Mouse (Mus musculus) midbrain, embryonic 11.5 days (tissue): ENCODE results near the gene Gm20715. TPM values are rescaled to one million over a fixed set of nuclear protein-coding genes. Genes with fewer than 3 reads are reported as not detected.
"Not testable (repeated sequence)": the region's sequence is repeated elsewhere in the genome, so short reads cannot be mapped to it uniquely, and the experiment has no call there.

Experiments used
- ATAC-seq: fragments of 200-750 bp; cut with Nextera tagmentation; 2 replicates; pipeline ENCODE4 v1.8.0; 2017; ENCODE audit warnings: moderate TSS enrichment, moderate library complexity; ENCODE audit not compliant: low FRiP score
- DNase-seq: peaks from one replicate; pipeline ENCODE4 v3.0.0; 2015; ENCODE audit warnings: low spot score; ENCODE audit errors: missing footprints
- H3K27ac ChIP-seq: fragments of 300-500 bp; sonication (generic); 2 replicates; pipeline ENCODE4 v1.5.1; 2014; ENCODE audit warnings: low read depth, low read length
- H3K27me3 ChIP-seq: fragments of 300-500 bp; sonication (generic); 2 replicates; pipeline ENCODE4 v1.6.1; 2014; ENCODE audit warnings: mild to moderate bottlenecking, low read length, moderate library complexity, mixed read lengths; ENCODE audit not compliant: control insufficient read depth, insufficient read depth
- H3K36me3 ChIP-seq: fragments of 300-500 bp; sonication (generic); 2 replicates; pipeline ENCODE4 v1.6.1; 2014; ENCODE audit warnings: mild to moderate bottlenecking, low read length, moderate library complexity, mixed read lengths; ENCODE audit not compliant: control insufficient read depth, insufficient read depth
- H3K4me1 ChIP-seq: fragments of 300-500 bp; sonication (generic); 2 replicates; pipeline ENCODE4 v1.6.1; 2014; ENCODE audit warnings: low read length; ENCODE audit not compliant: control insufficient read depth, insufficient read depth
- H3K4me2 ChIP-seq: fragments of 300-500 bp; sonication (generic); 2 replicates; pipeline ENCODE4 v1.6.1; 2014; ENCODE audit warnings: mild to moderate bottlenecking, moderate library complexity
- H3K4me3 ChIP-seq: fragments of 300-500 bp; sonication (generic); 2 replicates; pipeline ENCODE4 v1.5.1; 2014; ENCODE audit warnings: low read depth, low read length
- H3K9ac ChIP-seq: fragments of 300-500 bp; sonication (generic); 2 replicates; pipeline ENCODE4 v1.6.1; 2014; ENCODE audit warnings: low read length
- H3K9me3 ChIP-seq: fragments of 300-500 bp; sonication (generic); 2 replicates; pipeline ENCODE4 v1.6.1; 2016; ENCODE audit warnings: low read length; ENCODE audit not compliant: control insufficient read depth
- WGBS: fragments of 180-500 bp; shearing (Covaris S2); extraction: QIAGEN DNeasy Blood & Tissue Kit; methylation state at CpG from one replicate; pipeline ENCODE4 v1.1.7; 2014; 5-methylcytosine and 5-hydroxymethylcytosine counted together
- polyA plus RNA-seq: library from polyadenylated mRNA; unstranded; fragments of >200 nt; fragmentation: Nextera tagmentation; extraction: Ambion mirVana; gene quantifications from 2 replicates; pipeline ENCODE4 v1.2.1, GENCODE M21; 2014

The Gm20715 gene
- polyA plus RNA-seq, 1 experiment from 2014 or later = not detected

DNA sequence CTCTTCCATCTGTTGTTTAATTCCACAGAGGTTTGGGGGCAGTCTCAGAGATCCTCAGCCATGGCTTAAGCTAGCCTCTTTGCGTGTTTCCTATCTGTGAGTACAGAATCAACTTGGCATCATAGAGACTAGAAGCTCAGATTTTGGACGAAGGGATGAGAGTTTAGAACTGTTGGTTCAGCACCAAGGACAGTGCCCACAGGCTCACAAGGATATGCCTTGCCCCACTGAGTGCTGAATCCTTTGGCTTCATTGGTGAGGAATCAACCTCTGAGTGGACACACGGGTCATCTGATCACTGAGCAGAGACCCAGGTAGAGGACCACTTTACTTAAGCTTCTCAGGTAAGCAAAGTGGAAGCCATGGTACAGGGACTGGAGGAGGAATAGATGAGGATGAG lies 46.3 kb downstream of the Gm20715 start:
- H3K9me3 ChIP-seq = no peaks in the 10 kb centered on the region; the same call in 1 of the 2 replicates
- H3K36me3 ChIP-seq = no peaks in the 10 kb centered on the region
- ATAC-seq (no peak), DNase-seq (no peak)
- no peaks in the 10 kb centered on the region for H3K27me3 ChIP-seq
- H3K4me1 ChIP-seq = no peaks in the 10 kb centered on the region
- no peak overlapping the region for H3K4me2 ChIP-seq
- no peak overlapping the region for H3K27ac ChIP-seq
- no peak overlapping the region for H3K9ac ChIP-seq
- H3K4me3 ChIP-seq = no peak overlapping the region
- WGBS = 46% methylated on average over 3 of the region's 3 CpGs

DNA sequence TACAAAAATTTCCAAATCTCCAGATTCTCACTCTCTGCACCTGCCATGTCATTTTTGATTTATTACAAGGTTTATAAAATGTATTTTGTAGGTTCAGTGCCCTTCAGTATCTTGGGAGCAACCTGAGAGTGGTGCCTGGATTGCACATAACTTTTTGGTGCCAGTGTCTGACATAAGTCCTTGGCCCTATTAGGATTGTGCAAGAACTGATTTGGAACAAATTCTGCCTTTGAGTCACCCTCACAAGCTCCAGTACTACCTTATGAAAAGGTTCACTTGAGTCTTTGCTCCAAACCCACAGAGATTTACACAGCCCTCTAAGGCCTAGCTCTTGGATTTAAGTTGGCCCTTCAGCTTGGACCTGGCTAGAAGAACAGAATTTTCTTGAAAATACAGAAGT lies 56.9 kb downstream of the Gm20715 start, which contains the start of gene Olfr1346:
Olfr1346 (plus strand) TSS at position 151 of the 400 bp plus-strand sequence.
- Histone ChIP-seq H3K27ac (no peak within 1 kb of the TSS), H3K27me3 (no peaks in the 10 kb centered on the region), H3K36me3 (no peaks in the 10 kb centered on the region), H3K9me3 (no peaks in the 10 kb centered on the region; the same call in 1 of the 2 replicates), H3K4me3 (no peak within 1 kb of the TSS), H3K4me2 (no peak within 1 kb of the TSS), H3K9ac (no peak within 1 kb of the TSS), H3K4me1 (no peaks in the 10 kb centered on the region)
- ATAC-seq (no peak), DNase-seq (no peak)

DNA sequence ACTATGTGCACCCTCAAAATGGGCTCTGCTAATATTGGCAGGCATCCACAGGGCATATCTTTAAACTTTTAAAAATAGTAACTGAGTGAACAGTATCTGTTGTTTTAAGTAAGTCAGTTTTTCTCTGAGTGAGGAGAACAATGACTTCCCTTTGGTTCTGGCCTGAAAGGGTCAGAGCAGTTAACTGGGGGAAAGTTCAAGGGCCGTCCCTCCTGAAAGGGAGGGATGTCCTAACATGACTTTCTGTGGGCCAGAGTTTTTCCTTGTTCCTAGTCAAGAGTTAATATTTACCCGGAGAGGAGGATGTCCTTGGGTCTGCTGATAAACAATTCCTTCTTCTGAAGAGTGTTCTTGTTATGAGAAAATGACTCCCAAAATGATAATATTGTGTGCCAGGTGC lies 67.6 kb downstream of the Gm20715 start:
- WGBS = 70% methylated on average over 2 of the region's 2 CpGs
- not testable (repeated sequence) for H3K9ac ChIP-seq, H3K27ac ChIP-seq, H3K4me1 ChIP-seq, DNase-seq, ATAC-seq, H3K9me3 ChIP-seq, H3K27me3 ChIP-seq, H3K4me2 ChIP-seq, H3K4me3 ChIP-seq, H3K36me3 ChIP-seq

DNA sequence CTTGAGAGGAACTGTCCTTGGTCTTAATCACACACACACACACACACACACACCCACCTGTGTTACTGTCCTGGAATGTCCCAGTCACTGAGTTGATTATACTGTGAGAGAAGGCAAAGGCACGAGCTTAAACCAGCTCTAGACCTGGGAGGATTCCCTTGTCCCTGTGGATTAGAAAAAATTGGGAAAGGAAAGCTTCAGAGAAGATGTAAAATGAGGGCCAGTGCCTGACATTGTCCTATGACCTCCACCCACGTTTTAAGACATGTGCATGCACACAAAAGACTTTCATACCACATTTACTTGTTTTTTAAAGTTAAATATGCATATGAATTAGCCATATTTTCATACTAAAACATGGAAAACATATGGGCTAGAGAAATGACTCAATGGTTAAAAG lies 76.8 kb downstream of the Gm20715 start, which contains the start of gene Olfr5:
Olfr5 (minus strand) TSS at position 101 of the 400 bp plus-strand sequence.
- H3K4me2 ChIP-seq = no peak within 1 kb of the TSS
- H3K27ac ChIP-seq = no peak within 1 kb of the TSS
- 30% methylated on average over 2 of the region's 2 CpGs for WGBS
- H3K9me3 ChIP-seq = peaks cover 5% of the 10 kb centered on the region; the same call in 1 of the 2 replicates
- H3K36me3 ChIP-seq = no peaks in the 10 kb centered on the region
- no peak within 1 kb of the TSS for H3K4me3 ChIP-seq
- no peak for ATAC-seq
- no peak within 1 kb of the TSS for H3K9ac ChIP-seq
- H3K4me1 ChIP-seq = no peaks in the 10 kb centered on the region
- no peak for DNase-seq
- H3K27me3 ChIP-seq = no peaks in the 10 kb centered on the region

Other genes starting within 250 kb of the Gm20715 start
- gene Zfp444, start 238.1 kb upstream of the Gm20715 start, polyA plus RNA-seq = 69.4 and 72.2 TPM in 2 replicates
- gene Galp, start 213.2 kb upstream of the Gm20715 start, polyA plus RNA-seq = not detected in 2 replicates
- gene Zscan5b, start 188.0 kb upstream of the Gm20715 start, polyA plus RNA-seq = not detected in 2 replicates
- 0.25 TPM in 1 of 2 replicates, not detected in the other for gene Epp13, start 157.6 kb upstream of the Gm20715 start, polyA plus RNA-seq
- 12.0 and 12.9 TPM in 2 replicates for gene Zfp667, start 123.7 kb upstream of the Gm20715 start, polyA plus RNA-seq
- 7.2 and 10.4 TPM in 2 replicates for gene Zfp583, start 79.0 kb upstream of the Gm20715 start, polyA plus RNA-seq
- 2.5 and 3.0 TPM in 2 replicates for gene Gm3854, start 66.5 kb upstream of the Gm20715 start, polyA plus RNA-seq
- gene Zfp78, start 47.0 kb upstream of the Gm20715 start, polyA plus RNA-seq = 2.5 and 3.3 TPM in 2 replicates
- 12.6 and 13.2 TPM in 2 replicates for gene Zfp28, start 27.0 kb upstream of the Gm20715 start, polyA plus RNA-seq
- 0.67 and 0.95 TPM in 2 replicates for gene Smim17, start 11.6 kb upstream of the Gm20715 start, polyA plus RNA-seq
- not detected in 2 replicates for gene Olfr1344, start 28.4 kb downstream of the Gm20715 start, polyA plus RNA-seq
- not detected in 2 replicates for gene Olfr1336, start 45.9 kb downstream of the Gm20715 start, polyA plus RNA-seq
- gene Olfr1346, start 56.8 kb downstream of the Gm20715 start, polyA plus RNA-seq = not detected in 2 replicates
- not detected in 2 replicates for gene Olfr5, start 76.7 kb downstream of the Gm20715 start, polyA plus RNA-seq
- not detected in 2 replicates for gene Olfr1347, start 89.5 kb downstream of the Gm20715 start, polyA plus RNA-seq
- gene Olfr1348, start 98.5 kb downstream of the Gm20715 start, polyA plus RNA-seq = not detected in 2 replicates
- not detected in 2 replicates for gene Olfr1349, start 112.7 kb downstream of the Gm20715 start, polyA plus RNA-seq
- not detected in 2 replicates for gene Olfr1350, start 154.6 kb downstream of the Gm20715 start, polyA plus RNA-seq